Mouse (Mus musculus) bone marrow, adult 2 months (tissue): ENCODE data around the gene Xab2. TPM values are rescaled to one million over a fixed set of nuclear protein-coding genes. Genes with fewer than 3 reads are reported as not detected.
"Not testable (repeated sequence)": the region's sequence is repeated elsewhere in the genome, so short reads cannot be mapped to it uniquely, and the experiment has no call there.

Experiments used
- H3K27ac ChIP-seq: fragments of 200-500 bp; 2 replicates; pipeline ENCODE4 v1.5.1; 2012; ENCODE audit warnings: low read depth, mild to moderate bottlenecking, control low read depth, inconsistent platforms, low read length; ENCODE audit not compliant: control insufficient read depth, poor library complexity, insufficient read depth
- H3K4me1 ChIP-seq: fragments of 200-500 bp; 2 replicates; pipeline ENCODE4 v1.6.1; 2011; ENCODE audit warnings: low read length; ENCODE audit not compliant: control insufficient read depth, insufficient read depth
- H3K4me3 ChIP-seq: fragments of 200-500 bp; replicated peaks from 2 replicates; pipeline ENCODE3; 2011; ENCODE audit warnings: mild to moderate bottlenecking, low read depth, low read length, control low read depth; ENCODE audit not compliant: control insufficient read depth
- CTCF ChIP-seq: fragments of 200-500 bp; IDR thresholded peaks from 2 replicates; pipeline ENCODE4 v1.5.1; 2011; ENCODE audit warnings: low read length, control low read depth; ENCODE audit not compliant: control insufficient read depth, insufficient read depth
- POLR2A ChIP-seq: fragments of 200-500 bp; IDR thresholded peaks from 2 replicates; pipeline ENCODE4 v1.6.1; 2011; ENCODE audit warnings: low read depth, mild to moderate bottlenecking, control low read depth, low read length, borderline replicate concordance; ENCODE audit not compliant: control insufficient read depth
- WGBS: fragments of 180-500 bp; shearing (Covaris S2); methylation state at CpG from one replicate; pipeline ENCODE4 v1.1.7; 2018; 5-methylcytosine and 5-hydroxymethylcytosine counted together
- polyA plus RNA-seq: library from polyadenylated mRNA; stranded (reverse); fragments of >200 nt; gene quantifications from 2 replicates; pipeline ENCODE4 v1.2.4, GENCODE M21; 2011; ENCODE audit warnings: low replicate concordance; ENCODE audit not compliant: missing spikeins, insufficient read depth, insufficient read length

The Xab2 gene
- polyA plus RNA-seq, 1 experiment, result 40.3 TPM

GRCm38 (mm10) chr8:3599219-3599618 lies 21.9 kb downstream of the Xab2 start:
- no peak for TF ChIP-seq POLR2A
- no peak for TF ChIP-seq CTCF
- Histone ChIP-seq H3K27ac (no peak overlapping the region), H3K4me1 (no peaks in the 10 kb centered on the region), H3K4me3 (no peak overlapping the region)
- 88% methylated on average over 1 of the region's 1 CpGs for WGBS

- WGBS, result 63% methylated on average over 3 of the region's 3 CpGs
- H3K4me1 ChIP-seq, result no peaks in the 10 kb centered on the region
- H3K4me3 ChIP-seq, result no peak overlapping the region
- TF ChIP-seq CTCF (no peak), POLR2A (no peak)
- H3K27ac ChIP-seq, result no peak overlapping the region
Observed at GRCm38 (mm10) chr8:3598054-3598453, 23.1 kb downstream of the Xab2 start.

- Histone ChIP-seq H3K27ac (no peak overlapping the region), H3K4me3 (no peak overlapping the region), H3K4me1 (no peaks in the 10 kb centered on the region)
- no peak for TF ChIP-seq POLR2A
- TF ChIP-seq CTCF, result no peak
- 89% methylated on average over 2 of the region's 2 CpGs for WGBS
Observed at GRCm38 (mm10) chr8:3594466-3594865, 26.6 kb downstream of the Xab2 start.

GRCm38 (mm10) chr8:3593470-3593869 lies 27.6 kb downstream of the Xab2 start:
- 58% methylated on average over 3 of the region's 3 CpGs for WGBS
- no peak overlapping the region for H3K27ac ChIP-seq
- no peaks in the 10 kb centered on the region for H3K4me1 ChIP-seq
- TF ChIP-seq POLR2A, result no peak
- no peak for TF ChIP-seq CTCF
- H3K4me3 ChIP-seq, result no peak overlapping the region

GRCm38 (mm10) chr8:3588258-3588633 lies 32.9 kb downstream of the Xab2 start:
- H3K4me1 ChIP-seq, result no peaks in the 10 kb centered on the region; the same call in 1 of the 2 replicates
- no peak for TF ChIP-seq POLR2A
- TF ChIP-seq CTCF, result no peak
- no peak overlapping the region for H3K4me3 ChIP-seq
- 15% methylated on average over 11 of the region's 11 CpGs for WGBS
- H3K27ac ChIP-seq, result no peak overlapping the region

- peak overlapping the region; percentile 21; the same call in 1 of the 2 replicates for H3K27ac ChIP-seq
- H3K4me1 ChIP-seq, result no peaks in the 10 kb centered on the region; the same call in 1 of the 2 replicates
- TF ChIP-seq CTCF (no peak), POLR2A (0 out of 2 replicates have a peak, but pooled peaks have one; percentile 13)
- H3K4me3 ChIP-seq, result peak overlapping the region; percentile 21
- under 1% methylated on average over 77 of the region's 77 CpGs for WGBS
Observed at GRCm38 (mm10) chr8:3587391-3588257, 33.5 kb downstream of the Xab2 start.

- 2% methylated on average over 7 of the region's 7 CpGs for WGBS
- Histone ChIP-seq H3K27ac (peak within 1 kb of the TSS; percentile 21; the same call in 1 of the 2 replicates), H3K4me1 (no peaks in the 10 kb centered on the region; the same call in 1 of the 2 replicates), H3K4me3 (peak within 1 kb of the TSS; percentile 21)
- TF ChIP-seq POLR2A, result no peak
- no peak for TF ChIP-seq CTCF
Observed at GRCm38 (mm10) chr8:3586993-3587390, 34.1 kb downstream of the Xab2 start, which contains the start of gene Camsap3. TSS of gene Camsap3 (plus strand) at chr8:3587293.

GRCm38 (mm10) chr8:3586452-3586851 lies 34.7 kb downstream of the Xab2 start:
- H3K4me1 ChIP-seq, result no peaks in the 10 kb centered on the region; the same call in 1 of the 2 replicates
- TF ChIP-seq POLR2A, result no peak
- no peak overlapping the region for H3K4me3 ChIP-seq
- 82% methylated on average over 2 of the region's 2 CpGs for WGBS
- no peak overlapping the region for H3K27ac ChIP-seq

GRCm38 (mm10) chr8:3581961-3582360 lies 39.2 kb downstream of the Xab2 start:
- H3K4me1 ChIP-seq, H3K4me3 ChIP-seq, H3K27ac ChIP-seq: not testable (repeated sequence)
- WGBS, result 83% methylated on average over 3 of the region's 3 CpGs
